Mouse (Mus musculus) left cerebral cortex, postnatal 4 days (tissue): Measurements from ENCODE around the gene Vmn2r15. TPM values are rescaled to one million over a fixed set of nuclear protein-coding genes. Genes with fewer than 3 reads are reported as not detected.

Experiments used
- DNase-seq: peaks from one replicate; pipeline ENCODE4 v3.0.0-alpha.2; 2022
- intact Hi-C: fragments of 180-260 bp; cut with DNase I; formaldehyde crosslinking; loops from one replicate; pipeline ENCODE4 v1.15.1; 2025
- total RNA-seq, 2 experiments: library from RNA; stranded (reverse); gene quantifications; 2 replicates each; pipeline ENCODE4 v1.2.3; 2021

Gene Vmn2r15
- total RNA-seq, result not detected

DNA sequence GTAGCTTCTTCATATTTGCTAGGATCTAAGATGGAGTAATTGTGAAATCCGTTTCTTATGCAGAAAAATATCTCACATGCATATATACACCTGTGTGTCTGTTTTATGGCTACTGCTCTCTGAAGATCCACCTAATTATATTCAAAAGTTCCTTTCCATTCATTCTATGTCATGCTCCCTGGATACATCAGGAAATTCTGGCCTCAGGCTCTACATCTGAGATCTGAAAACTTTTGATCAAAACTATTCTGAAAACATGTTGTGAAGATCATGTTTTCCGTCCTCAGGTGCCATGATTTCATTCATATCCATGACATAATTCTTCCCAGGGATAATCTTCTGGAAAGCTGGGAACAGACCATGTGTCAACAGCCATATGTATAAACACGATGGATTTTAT is at the start of gene Vmn2r15:
Gene Vmn2r15 (minus strand): TSS at position 101 of the 400 bp plus-strand sequence.
- DNase-seq, result no peak
- intact Hi-C loops, result no loop called here

- intact Hi-C loops, result no loop called here
- DNase-seq, result no peak
Measured at GRCm38 (mm10) chr5:109329862-109330261, 32.4 kb upstream of the Vmn2r15 start, which contains the start of gene Vmn2r16. TSS of gene Vmn2r16 (plus strand) at chr5:109330162.

DNA sequence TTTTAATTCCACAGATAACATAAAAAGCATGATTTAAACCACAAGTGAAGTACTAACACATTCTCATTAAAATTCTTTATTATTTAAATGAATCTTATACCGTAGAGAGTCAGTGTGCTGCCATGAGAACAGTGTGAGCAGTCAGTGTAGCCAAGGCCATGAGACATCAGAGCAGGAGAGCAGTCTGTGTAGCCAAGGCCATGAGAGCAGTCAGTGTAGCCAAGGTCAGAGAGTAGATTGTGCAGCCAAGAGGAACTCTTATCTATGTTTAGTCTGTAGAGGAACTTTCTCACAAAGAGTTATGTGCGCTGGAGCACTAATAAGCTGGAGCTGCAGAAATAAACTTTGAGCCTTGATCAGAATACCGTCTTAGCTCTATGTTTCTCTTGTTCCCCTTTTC is 2.8 kb downstream of the Vmn2r15 start:
- no peak for DNase-seq
- intact Hi-C loops, result no loop called here

Other genes with a start within 250 kb of the Vmn2r15 start
- gene Vmn2r11, start 238.1 kb downstream of the Vmn2r15 start, total RNA-seq, result not detected
- not detected for gene Vmn2r12, start 199.7 kb downstream of the Vmn2r15 start, total RNA-seq
- not detected for gene Vmn2r13, start 105.4 kb downstream of the Vmn2r15 start, total RNA-seq
- gene Vmn2r14, start 72.9 kb downstream of the Vmn2r15 start, total RNA-seq, result not detected
- not detected for gene Vmn2r16, start 32.5 kb upstream of the Vmn2r15 start, total RNA-seq
- gene Vmn2r17, start 122.0 kb upstream of the Vmn2r15 start, total RNA-seq, result not detected